Mouse (Mus musculus) small intestine, adult 2 months (tissue): ENCODE measurements at regions not wholly inside any gene's neighbourhood (a gene's known extent, or its start where the extent isn't known, plus 50 kb on each side); places are given as distances from the start of the nearest gene placed in this dataset.

Source experiments
- CTCF ChIP-seq: fragments of 200-500 bp; IDR thresholded peaks from 2 replicates; pipeline ENCODE4 v1.5.1; 2012; ENCODE audit warnings: low read depth, mild to moderate bottlenecking, control low read depth, inconsistent platforms, low read length, moderate library complexity, mixed read lengths; ENCODE audit not compliant: insufficient replicate concordance, insufficient read length; ENCODE audit errors: extremely low read depth
- POLR2A ChIP-seq: fragments of 200-500 bp; IDR thresholded peaks from 2 replicates; pipeline ENCODE4 v1.6.1; 2012; ENCODE audit warnings: low read depth, mild to moderate bottlenecking, control low read depth, inconsistent platforms, low read length, moderate library complexity

GRCm38 (mm10) chr5:133341973-133342372, 757.5 kb upstream of the Castor2 start:
- no peak for TF ChIP-seq CTCF
- TF ChIP-seq POLR2A = no peak
